Mouse (Mus musculus) regulatory T cell (primary cell): ENCODE results near the gene Il10.

Experiments used
- in situ Hi-C: fragments of 300-600 bp; cut with MboI, MseI; formaldehyde crosslinking; loops from one replicate; pipeline ENCODE4 v1.15.1; 2025; ENCODE audit warnings: high pct_unique_total_duplicates

The Il10 gene

DNA sequence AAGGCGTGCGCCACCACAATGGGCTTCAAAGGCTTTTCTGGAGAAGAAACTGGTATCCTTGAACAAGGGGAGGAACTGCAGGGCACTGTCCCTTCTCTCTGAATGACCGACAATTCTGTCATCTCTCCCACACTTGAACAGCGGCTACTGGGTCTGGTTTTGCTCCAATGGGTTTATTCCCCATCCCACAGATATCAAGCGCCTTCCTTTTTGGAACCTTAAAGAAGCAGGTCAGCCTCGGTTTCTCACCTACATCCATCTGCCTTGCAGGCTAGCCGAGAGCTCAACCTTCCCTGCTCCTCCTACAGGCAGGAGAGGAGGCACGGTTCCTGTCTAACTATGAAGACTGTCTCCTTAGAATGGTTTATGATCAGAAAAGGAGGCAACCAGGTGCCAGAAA, 29.3 kb downstream of the Il10 start:
- in situ Hi-C loops: no loop called here

DNA sequence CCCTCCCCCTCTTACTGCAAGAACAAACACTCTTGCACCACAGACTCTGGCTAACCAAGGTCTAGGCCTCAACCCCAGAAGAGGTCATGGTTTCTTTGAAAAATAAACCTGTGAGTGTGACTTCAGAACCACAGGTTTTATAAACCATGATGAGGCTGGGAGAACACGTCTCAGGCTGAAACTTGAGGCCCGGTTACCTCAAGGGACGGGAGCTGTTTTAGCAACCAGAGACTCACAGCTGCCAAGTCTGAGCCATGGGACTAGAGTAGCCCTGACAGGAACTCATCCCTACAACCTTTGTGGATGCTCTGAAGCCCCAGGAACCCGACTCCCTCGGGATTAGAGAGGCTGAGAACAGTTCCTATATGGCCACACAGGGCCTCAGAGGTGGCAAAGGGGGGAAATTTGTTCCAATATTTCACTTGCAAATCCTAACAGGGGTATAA, 29.7 kb downstream of the Il10 start:
- in situ Hi-C loops: no loop called here

DNA sequence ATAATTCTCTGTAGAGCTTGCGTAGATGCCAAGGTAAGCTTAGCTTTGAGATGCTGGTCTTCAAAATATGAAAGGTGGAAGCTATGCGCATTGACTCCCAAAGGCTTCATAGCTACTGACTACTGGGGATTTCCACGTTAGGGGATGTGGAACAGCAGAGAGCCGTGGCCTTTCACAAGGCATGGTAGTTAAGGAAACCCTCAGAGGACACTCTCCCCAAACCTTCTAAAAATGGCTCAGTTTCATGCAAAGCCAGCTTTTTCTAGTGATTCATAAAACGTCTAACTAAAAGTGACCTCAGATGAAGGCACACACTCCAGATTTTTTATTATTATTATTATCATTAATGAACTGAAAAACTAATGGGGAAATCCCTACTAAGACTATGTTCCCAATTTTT, 30.4 kb downstream of the Il10 start:
- in situ Hi-C loops: loop anchor here (5.0 kb wide), 1 partner anchor 253 kb away; no protein-coding TSS in a partner anchor

DNA sequence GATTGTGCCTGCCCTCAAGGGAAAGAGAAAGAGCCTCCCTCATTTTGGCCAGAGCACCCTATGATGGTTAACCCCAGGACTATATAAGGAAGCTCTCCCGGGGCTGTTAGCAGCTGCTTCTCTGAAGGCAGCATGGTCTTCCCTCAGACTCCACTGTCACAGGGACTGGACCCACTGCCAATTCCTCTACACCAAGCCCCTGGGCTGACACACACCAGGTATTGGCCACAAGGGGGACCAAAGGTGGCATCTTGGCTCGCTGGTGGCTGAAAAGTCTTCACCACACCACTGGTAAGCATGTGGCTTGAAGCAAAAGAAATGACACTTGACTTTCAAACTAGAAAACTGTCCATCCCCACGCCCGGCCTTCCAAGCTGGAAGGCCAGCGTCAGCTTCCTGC, 31.0 kb downstream of the Il10 start:
- in situ Hi-C loops: loop anchor here (5.0 kb wide), 1 partner anchor 253 kb away; no protein-coding TSS in a partner anchor

DNA sequence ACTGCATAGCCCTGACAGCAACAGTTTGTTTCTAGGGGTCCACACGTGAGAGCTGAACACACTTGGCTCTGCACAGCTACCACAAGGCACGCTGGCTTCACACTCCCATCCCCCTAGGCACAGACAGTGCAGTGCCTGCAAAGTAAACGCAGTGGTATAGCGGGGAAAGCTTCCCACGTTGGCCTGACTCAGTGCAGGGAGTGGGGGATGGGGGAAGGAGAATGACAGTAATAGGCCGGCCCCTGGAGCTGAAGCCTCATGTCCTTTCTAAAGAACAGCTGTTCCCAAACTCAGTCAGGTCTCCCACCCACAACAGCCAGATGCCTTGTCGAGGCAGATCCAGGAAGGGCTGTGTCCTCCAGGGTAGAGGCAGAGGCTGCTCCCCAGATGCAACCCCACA, 31.4 kb downstream of the Il10 start:
- in situ Hi-C loops: loop anchor here (5.0 kb wide), 1 partner anchor 254 kb away; no protein-coding TSS in a partner anchor

DNA sequence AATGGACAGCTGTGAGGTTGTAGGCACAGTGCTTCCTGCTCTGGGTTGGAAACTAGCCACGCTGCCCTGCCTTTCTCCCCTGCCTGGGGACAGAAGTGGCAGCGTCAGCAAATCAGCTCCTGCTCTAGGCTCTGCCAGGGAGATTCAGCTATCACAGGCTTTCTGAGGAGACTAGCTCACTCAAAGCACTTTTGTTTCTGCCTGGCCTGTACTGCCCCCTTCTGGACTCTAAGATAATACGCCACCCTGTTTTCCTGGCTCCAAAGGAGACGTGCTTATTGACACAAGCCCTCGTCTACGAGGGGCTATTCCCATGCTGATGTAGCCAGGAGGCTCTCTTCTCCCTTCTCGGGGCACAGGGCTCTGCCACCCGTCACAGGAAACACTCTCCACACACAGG, 33.6 kb downstream of the Il10 start:
- in situ Hi-C loops: loop anchor here (5.0 kb wide), 1 partner anchor 256 kb away; no protein-coding TSS in a partner anchor

DNA sequence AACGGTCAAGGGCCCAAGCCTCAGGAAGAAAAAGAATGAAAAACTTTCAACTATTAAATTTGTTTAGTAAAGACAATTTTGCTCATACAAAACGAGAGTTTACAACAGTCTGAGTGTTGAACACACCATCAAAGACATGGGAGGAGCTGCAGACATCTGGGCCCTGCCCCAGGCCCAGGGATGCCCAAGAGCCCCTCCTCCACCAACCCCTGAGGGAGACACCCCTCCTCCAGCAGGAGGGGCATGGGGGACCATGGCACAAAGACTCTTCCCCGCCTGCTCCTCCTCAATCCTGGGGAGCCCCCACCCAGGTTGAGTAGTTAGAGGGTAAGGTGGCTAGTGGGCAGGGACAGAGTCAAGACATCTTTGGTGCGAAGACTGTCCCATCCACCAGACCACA, 34.0 kb downstream of the Il10 start:
- in situ Hi-C loops: loop anchor here (5.0 kb wide), 1 partner anchor 256 kb away; no protein-coding TSS in a partner anchor

DNA sequence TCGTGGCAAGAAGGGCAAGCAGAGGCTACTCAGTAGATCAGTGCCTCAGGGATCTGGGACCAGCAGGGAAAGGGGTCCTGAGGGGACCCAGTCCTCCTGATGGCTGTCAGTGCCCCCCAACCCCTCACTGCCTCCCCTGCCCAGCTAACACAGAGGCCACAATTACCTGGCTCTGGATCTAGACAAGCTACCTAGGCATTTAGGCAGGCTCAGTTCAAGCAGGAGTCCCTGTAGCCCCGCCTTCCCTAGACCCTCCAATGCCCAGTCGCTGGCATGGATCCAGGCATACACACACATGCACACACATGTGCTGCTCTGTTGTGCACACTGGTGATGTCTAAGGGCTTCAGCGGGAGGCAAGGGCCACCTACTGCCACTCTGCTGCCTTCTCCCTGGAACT, 34.6 kb downstream of the Il10 start:
- in situ Hi-C loops: loop anchor here (5.0 kb wide), 1 partner anchor 257 kb away; no protein-coding TSS in a partner anchor

DNA sequence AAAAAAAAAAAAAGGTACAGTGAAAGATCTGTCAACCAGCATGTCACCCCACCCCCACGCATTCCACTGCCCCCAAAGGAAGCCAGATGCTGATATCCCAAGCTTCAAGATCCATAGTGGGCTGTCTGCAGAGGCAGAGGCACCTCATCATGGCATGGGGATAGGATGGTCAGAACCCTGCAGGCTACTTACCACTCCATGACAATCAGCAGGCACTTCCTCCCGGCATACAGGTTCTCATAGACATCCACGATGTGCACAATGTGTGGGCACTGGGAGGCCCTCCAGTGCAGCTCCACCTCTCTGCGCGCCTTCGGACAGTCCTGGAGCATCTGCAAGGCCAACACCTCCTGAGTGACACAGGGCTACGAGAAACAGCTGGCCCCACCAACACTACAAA, 38.8 kb downstream of the Il10 start:
- in situ Hi-C loops: loop anchor here (5.0 kb wide), 3 partner anchors 71 to 361 kb away; no protein-coding TSS in a partner anchor

DNA sequence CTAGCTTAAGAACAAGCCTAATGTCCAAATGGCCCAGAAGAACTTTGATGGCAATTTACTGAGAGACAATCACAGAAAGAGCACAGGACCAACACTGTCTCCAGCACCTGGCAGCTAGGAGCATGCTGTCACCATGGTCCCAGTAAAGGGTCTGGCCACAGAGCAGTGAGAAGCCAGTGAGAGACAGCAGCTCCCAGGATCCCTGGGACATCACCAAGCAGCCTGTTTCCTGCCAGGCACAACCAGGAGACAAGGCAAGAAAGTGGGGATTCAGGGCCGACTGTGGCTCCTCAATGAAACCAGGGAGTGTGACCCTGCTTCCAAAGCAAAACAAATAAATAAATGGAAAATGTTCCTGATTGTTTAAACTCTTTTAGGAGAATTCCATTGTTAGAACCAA, 39.8 kb downstream of the Il10 start:
- in situ Hi-C loops: loop anchor here (5.0 kb wide), 3 partner anchors 72 to 362 kb away; no protein-coding TSS in a partner anchor

DNA sequence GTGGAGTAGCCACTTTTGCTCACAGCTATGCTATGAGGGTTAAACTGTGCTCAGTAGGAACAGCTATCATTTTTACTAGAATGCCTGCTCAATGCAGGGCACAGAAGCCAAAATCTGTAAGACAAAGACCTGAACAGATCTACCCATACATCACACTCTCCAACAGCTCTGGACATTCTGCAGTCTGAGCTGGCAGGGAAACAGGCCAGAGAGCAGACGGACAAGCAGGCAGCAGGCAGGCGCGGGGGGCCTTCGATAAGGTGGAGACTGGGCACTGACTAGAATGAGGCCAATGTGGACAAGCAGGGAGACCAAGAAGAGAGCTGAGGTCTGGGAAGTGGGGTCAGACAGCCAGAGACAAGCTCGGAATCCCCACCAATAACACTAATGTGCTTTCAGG, 40.2 kb downstream of the Il10 start:
- in situ Hi-C loops: loop anchor here (5.0 kb wide), 3 partner anchors 73 to 363 kb away; no protein-coding TSS in a partner anchor

DNA sequence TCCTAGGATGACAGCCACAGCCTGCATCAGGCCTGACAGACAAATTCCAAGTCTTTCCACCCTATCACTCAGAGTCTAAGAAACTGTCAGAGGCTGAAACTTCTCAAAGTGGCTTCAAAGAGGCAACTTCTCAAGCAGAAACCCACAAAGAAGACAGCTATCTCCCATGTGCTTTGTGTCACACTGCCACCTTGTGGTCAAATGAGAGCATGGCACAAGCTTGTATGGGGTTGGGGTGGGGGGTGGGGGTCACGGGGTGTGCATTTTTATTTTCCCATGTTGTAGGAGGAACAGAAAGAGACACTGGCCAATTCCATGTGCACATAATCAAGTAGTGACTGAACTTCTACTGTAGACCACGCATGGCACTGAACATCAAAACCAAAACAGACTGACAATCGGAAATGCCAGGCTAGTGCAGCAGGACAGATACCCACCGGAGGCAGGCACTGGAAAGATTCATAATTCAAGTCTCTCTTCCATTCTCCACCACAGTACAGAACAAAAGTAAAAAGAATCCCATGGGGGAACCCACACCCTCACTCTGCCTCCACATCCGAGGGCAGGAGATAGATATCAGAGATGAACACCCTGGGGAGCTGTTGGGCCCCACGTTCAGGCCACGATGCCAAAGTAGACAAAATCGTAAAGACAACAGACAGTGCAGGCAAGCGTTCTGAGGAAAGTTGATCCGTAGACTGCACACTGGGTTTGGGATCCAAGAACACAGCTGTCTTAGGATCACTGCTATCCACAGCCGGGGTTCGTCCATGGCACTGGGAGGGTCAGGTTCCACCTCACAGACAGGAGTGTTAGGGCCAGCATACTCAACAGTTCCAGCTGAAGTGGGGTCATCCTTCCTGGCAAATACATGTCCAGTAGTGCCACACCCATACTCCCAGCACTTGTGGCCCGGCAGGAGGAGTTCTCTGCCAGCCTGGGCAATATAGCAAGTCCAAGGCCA, 40.9 kb downstream of the Il10 start:
- in situ Hi-C loops: no loop called here

DNA sequence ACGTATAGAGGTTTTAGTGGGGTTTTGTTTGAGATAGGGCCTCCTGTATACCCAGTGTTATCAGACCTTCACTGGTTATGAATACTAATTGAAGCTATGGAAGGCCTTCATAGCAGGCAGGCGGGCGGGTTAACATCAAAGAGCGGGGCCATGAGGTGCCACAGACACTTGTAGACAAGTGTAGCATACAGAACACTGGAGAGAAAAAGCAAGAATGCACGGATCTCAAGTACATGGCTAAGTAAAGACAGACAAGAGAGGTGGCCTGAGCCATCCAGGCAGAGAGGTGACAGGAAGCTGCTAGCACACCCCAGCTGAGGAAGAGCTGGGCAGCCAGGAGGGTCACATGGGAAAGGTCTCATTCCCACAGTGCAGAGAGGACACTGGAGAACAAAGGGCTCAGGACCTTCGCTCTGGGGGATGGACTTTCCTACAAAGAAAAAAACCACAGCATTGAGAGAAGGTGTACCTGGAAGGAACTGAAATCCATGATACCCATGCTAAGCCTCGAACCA, 42.2 kb downstream of the Il10 start:
- in situ Hi-C loops: no loop called here

DNA sequence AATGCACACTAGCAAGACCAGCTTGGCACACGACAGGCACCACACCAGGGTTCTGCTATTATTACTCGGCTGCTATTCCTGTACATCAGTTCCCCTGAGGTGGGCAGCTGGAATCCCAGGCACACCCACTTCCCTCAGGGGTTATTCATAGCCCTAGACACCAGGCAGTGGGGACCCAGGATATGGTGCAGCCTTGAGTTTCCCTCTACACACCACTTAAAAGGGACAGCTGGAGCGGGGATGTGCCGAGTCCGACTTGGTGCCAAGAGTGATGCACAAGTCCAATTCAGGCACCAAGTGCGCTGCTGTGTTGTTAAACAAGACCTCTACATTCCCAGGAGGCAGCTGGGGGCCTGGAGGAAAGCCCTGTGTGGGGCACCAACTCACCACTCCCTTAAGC, 43.2 kb downstream of the Il10 start:
- in situ Hi-C loops: no loop called here

DNA sequence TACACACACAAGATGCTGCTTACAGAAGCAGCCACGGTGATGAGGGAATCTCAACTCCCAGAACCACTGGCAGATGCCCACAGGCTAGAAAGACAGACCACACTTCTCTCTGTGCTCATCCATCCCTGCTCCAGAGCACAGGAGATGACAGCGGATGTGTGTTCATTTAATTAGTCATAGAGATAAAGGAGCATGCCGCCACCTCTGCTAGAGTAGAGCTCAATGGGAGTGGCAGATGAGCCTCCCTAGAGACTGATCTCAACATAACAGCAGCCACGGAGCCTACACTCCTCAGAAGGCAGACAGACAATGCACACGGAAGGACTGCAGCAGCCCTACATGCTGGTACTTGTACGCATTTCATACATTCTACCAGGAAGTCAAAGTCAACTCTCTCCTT, 44.6 kb downstream of the Il10 start:
- in situ Hi-C loops: no loop called here

DNA sequence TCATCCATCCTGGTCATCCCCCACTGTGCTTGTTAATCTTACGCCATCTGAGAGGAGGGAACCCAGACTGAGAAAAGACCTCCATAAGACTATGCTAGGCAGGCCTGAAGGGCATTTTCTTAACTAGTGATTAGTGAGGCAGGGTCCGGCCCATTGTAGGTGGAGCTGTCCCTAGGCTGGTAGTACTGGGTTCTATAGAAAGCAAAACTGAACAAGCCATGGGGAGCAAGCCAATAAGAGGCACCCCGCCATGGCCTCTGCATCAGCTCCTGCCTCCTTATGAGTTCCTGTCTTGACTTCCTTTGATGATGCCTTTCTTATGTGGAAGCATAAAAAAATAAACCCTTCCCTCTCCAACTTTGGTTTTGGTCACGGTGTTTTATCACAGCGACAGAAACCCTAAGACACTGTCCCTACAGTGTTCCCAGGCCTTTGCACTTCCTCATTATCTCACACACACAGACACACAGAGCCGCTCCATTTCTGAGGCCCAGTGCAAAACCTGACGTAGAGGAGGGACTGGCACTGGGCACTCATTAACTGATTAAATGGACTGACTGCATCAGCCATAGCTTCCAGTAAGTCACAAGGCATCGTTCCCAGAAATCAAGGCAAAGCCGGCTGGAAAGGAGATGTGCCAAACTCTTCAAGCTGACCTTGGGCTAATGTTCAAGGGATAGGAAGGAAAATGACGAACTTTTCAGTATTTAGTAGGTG, 48.5 kb downstream of the Il10 start:
- in situ Hi-C loops: no loop called here

DNA sequence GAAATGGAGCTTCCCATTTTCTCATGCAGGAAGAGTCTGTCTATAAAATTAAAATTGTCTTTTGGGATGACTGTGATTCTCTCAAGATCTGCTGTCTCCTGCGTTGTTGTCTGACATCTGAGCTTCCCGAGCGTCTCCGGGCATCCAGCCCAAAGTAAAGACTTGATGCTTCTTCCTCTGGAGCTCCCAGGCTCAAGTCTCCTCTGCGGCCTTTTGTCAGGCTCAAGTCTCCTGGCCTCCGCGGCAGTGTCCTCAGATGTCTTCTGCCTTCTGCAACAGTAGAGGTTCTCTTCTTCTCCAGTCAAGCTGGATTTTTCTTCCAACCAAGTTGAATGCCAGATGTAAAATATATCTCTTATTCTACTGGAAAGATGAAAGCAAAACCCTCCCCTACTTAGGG, 49.4 kb downstream of the Il10 start:
- in situ Hi-C loops: no loop called here

DNA sequence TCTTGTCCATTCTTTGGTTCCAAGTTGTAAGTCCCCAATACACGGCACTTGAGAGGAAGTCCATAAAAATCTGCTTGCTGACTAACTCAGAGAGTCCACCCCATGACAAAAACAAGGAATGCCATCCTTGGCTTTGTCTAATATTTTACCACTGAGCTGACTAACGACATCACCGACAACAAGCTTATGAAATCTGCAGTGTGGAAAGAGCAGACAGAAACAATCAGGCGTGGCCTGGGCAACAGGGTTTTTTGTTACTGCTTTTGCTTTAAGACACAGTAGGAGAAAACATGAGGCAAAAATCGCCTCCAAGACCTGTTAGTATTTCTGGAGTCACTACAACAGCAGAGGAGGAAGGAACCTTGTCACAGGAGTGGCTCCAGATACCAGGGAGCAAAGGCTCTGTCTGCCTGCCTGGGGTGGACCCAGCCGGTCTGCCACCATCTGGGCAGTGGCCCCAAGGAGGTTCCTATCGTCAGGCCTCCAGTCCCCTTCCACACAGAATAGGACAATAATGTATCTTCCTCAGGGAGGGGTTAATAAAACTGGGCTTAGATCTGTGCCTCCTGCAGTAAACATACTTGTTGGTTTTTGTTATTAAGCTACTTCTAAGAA, 52.8 kb downstream of the Il10 start:
- in situ Hi-C loops: no loop called here

DNA sequence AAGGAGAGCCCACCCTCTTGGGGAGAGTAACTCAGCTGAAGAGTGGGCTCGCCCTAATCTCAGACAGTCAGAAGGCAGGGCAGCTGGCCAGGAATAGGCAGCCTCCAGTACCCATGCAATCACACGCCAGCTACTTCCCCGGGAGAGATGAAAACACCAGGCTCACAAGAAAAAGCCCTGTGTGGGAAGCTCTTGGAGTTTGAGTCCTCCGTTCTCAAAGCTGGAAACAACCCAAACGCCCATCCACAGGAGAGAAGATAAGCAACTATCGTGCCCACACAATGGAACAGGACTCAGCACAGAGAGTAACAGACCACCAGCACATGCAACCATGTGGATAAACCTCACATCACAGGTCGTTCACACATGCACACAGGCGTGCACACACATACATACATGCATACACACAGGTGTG, 54.9 kb downstream of the Il10 start:
- in situ Hi-C loops: no loop called here
